Mouse (Mus musculus) bone marrow, adult 2 months (tissue): ENCODE results near the gene Ptges.

Experiments
- CTCF ChIP-seq: fragments of 200-500 bp; IDR thresholded peaks from 2 replicates; pipeline ENCODE4 v1.5.1; 2011; ENCODE audit warnings: low read length, control low read depth; ENCODE audit not compliant: control insufficient read depth, insufficient read depth
- POLR2A ChIP-seq: fragments of 200-500 bp; IDR thresholded peaks from 2 replicates; pipeline ENCODE4 v1.6.1; 2011; ENCODE audit warnings: low read depth, mild to moderate bottlenecking, control low read depth, low read length, borderline replicate concordance; ENCODE audit not compliant: control insufficient read depth

GRCm38 (mm10) chr2:30920216-30920615 is 9.4 kb downstream of the Ptges start:
- TF ChIP-seq CTCF (no peak), POLR2A (no peak)
